Mouse (Mus musculus): Measurements from ENCODE around the gene Sox5. TPM values are rescaled to one million over a fixed set of nuclear protein-coding genes. Genes with fewer than 3 reads are reported as not detected.

Sox5 gene
- total RNA-seq, 1 experiment from 2014 or later, result 0.67 TPM

DNA sequence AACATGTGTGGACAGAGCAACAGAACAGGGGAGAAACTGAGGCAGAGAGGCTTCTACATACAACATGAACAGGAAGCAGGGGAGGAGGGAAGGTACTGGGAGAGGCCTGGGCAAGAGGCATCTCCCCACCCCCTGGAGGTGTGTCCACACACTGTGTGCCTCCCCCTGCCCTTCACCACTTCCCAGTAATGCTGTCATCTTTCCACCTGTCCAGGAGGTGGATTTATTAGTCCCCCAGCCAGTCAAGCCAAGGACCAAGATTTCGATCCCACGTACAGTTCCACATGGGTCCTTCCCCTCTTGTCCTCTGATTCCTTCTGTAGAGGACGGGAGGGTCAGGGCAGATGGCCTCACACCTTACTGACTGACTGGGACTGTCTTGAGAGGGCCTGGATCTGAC lies 866.1 kb downstream of the Sox5 start:
- no peak for ATAC-seq (replicated peaks; ENCODE audit: insufficient number of reproducible peaks, low FRiP score, low TSS enrichment, poor library complexity, severe bottlenecking)

DNA sequence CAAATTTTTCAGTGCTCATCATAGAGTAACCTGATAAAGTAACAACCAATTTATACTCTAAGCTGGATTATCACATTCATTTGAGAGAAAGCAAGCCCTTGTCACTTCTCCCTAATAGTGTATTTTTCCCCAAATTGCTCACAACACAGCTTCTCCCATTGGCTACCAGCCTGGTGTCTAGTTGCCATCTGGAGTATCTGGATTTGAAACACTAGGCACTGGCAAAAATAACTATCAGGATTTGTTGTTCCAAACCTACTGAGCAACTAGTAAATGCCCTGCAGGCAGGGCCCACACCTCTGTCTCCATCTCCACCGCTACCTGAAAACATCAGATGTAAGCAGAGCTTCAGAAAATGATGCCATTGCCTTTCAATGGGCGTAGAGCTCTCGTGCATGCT lies 869.5 kb downstream of the Sox5 start:
- no peak for ATAC-seq (replicated peaks; ENCODE audit: insufficient number of reproducible peaks, low FRiP score, low TSS enrichment, poor library complexity, severe bottlenecking)

GRCm38 (mm10) chr6:143904693-143905031 lies 877.1 kb downstream of the Sox5 start:
- no peak for ATAC-seq (replicated peaks; ENCODE audit: insufficient number of reproducible peaks, low FRiP score, low TSS enrichment, poor library complexity, severe bottlenecking)

DNA sequence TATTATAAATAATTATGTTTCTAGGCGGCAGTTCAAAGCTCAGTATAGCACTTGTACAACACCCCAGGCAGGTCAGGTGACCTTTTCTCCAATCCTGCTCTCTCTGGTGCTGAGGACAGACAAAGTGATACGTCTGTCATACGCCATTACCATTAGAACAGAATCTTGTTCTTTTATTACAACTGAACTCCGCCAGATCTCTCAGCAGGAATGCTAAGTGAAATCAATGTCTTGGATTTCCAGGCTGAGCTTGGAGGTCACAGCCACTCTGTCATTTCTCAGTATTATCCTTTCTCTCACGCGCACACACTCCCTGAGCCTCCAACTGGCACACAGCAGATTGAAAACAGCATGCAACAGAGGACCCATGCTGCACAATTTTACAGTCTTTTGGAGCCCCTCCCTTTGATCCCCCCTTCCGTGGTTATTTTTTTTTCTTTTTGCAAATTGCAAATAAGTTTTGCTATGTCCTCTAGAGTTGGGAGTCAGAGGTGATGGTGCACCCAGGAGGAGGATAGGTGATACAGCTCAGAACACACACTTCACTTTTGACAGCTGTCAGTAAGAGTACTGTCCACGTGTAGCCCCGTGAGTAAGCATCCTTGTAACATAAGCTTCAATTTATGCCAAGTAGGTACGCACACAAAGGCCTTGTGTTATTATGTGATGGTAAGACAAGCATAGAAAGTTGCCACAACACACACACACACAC lies 877.6 kb downstream of the Sox5 start:
- no peak for ATAC-seq (replicated peaks; ENCODE audit: insufficient number of reproducible peaks, low FRiP score, low TSS enrichment, poor library complexity, severe bottlenecking)

GRCm38 (mm10) chr6:143900871-143901270 lies 880.9 kb downstream of the Sox5 start:
- ATAC-seq (replicated peaks; ENCODE audit: insufficient number of reproducible peaks, low FRiP score, low TSS enrichment, poor library complexity, severe bottlenecking), result no peak

DNA sequence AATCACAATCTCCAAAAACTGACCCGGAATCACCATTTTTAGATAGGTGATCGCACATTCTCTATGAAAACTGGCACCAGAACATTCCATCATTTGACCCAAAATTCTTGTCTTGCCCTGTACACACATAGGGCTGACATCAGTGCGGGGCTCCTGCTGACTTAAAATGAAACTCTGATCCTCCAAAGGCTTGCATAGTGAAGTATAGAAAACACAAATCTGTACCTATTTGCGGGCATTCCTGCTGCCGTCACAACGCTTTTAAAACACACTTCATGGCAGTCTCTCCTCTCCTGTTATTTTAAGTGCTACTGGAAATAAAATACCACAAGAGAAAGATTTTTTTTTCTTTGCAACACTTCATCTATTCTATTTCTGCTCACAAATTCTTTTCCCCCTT lies 886.7 kb downstream of the Sox5 start:
- ATAC-seq (replicated peaks; ENCODE audit: insufficient number of reproducible peaks, low FRiP score, low TSS enrichment, poor library complexity, severe bottlenecking), result no peak

DNA sequence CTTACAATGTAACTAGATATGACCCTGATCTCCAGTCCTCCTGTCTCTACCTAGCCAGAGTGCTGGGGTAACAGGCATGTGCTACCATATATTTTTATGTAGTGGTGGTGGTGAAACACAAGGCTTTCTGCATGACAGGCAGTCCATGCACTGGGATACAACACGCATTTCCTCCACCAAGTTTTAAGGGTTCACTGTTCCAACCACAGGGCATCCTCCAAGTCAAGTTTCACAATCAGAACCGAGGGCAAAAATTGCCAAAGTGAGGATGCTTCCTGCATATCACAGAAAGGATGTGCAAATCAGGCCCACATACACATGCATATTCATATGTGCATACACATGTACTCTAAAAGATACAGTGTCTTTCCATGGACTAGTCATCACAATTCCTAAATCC lies 888.9 kb downstream of the Sox5 start:
- no peak for ATAC-seq (replicated peaks; ENCODE audit: insufficient number of reproducible peaks, low FRiP score, low TSS enrichment, poor library complexity, severe bottlenecking)

DNA sequence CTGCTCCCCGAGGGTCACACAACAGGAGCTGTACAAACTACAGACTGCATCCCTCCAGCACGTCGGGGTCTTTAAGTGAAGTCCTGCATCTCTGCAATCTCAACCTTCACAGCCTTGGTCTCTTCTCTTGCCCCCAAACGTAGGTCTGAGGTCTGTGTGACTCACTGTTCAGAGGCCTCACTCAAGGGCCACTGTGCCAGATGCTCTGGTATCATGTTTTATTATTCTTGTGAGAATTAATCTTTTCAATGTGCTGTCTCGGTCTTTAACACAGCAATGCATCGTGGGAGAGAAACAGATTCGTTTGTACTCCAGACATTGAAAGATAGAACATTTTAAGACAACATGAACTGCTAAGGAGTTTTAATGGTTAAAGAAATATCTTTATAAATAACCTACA lies 893.2 kb downstream of the Sox5 start:
- ATAC-seq (replicated peaks; ENCODE audit: insufficient number of reproducible peaks, low FRiP score, low TSS enrichment, poor library complexity, severe bottlenecking), result no peak

- ATAC-seq (replicated peaks; ENCODE audit: insufficient number of reproducible peaks, low FRiP score, low TSS enrichment, poor library complexity, severe bottlenecking), result no peak
Observed at GRCm38 (mm10) chr6:143878525-143878924, 903.3 kb downstream of the Sox5 start.

GRCm38 (mm10) chr6:143868790-143869189 lies 913.0 kb downstream of the Sox5 start:
- ATAC-seq (replicated peaks; ENCODE audit: insufficient number of reproducible peaks, low FRiP score, low TSS enrichment, poor library complexity, severe bottlenecking), result no peak

DNA sequence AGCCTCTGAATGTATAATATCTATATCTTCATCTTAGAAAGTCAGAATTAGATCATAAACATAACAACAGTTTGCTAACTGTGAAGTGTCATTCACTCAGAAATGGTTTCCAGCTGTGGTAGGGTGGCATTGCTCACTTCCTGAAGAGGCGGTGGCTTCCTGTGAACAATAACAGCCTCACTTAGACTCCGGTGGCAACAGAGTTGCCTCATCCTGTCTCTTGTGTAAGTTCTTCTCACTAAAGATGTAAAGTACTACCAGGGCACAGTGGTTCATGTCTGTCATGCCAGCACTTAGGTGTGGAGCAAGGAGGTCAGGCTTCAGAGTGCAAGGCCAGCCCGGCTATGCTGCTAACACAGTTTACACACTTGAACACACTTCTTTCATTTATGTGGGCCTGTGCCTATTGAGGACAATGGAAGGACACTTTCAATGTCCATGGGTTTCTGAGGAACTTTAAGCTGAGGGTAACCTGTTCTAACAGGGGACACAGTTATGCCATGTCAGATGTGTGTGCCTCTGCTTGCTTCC lies 913.6 kb downstream of the Sox5 start:
- ATAC-seq (replicated peaks; ENCODE audit: insufficient number of reproducible peaks, low FRiP score, low TSS enrichment, poor library complexity, severe bottlenecking), result peak; percentile 85

DNA sequence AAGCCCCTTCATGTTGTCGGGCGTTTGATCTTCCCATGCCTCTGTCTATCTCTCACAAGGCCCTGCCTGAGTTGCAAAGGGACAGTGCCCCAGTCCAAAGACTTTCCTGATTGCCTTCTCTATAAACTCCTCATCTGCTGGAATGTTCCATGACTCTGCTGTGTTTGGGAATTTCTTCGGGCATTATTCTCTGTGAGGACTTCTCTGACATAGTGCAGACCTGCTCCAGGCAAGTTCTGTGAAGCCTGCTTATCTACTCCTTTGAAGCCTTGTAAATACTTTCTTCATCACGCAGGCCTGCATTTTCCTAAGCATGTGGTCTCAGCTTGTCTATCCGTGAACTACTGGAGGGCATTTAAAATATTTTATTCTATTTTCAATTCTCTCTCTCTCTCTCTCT lies 914.7 kb downstream of the Sox5 start:
- no peak for ATAC-seq (replicated peaks; ENCODE audit: insufficient number of reproducible peaks, low FRiP score, low TSS enrichment, poor library complexity, severe bottlenecking)

GRCm38 (mm10) chr6:143866566-143866965 lies 915.2 kb downstream of the Sox5 start:
- no peak for ATAC-seq (replicated peaks; ENCODE audit: insufficient number of reproducible peaks, low FRiP score, low TSS enrichment, poor library complexity, severe bottlenecking)

DNA sequence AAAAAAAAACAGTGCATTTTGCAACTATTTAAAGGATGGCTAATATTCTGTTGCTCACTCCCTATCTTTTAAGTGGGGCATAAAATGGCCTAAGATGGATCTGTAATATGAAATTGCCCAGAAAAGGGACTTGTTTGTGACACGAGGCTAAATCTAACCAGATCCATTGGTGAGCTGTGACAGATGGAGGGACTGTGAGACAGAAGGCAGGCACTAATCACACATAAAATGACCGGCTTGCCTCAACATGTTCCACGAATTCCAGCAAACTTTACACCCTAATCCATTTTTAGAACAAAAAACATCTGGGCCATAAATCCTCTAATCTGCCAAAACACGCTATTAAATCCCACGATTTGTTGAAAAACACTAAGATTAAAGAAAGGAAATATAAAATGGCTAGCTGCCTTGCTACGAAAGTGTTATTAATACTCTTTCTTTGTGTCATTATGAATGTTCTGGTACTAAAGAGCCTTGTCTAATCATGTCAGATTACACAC lies 919.1 kb downstream of the Sox5 start:
- ATAC-seq (replicated peaks; ENCODE audit: insufficient number of reproducible peaks, low FRiP score, low TSS enrichment, poor library complexity, severe bottlenecking), result no peak

DNA sequence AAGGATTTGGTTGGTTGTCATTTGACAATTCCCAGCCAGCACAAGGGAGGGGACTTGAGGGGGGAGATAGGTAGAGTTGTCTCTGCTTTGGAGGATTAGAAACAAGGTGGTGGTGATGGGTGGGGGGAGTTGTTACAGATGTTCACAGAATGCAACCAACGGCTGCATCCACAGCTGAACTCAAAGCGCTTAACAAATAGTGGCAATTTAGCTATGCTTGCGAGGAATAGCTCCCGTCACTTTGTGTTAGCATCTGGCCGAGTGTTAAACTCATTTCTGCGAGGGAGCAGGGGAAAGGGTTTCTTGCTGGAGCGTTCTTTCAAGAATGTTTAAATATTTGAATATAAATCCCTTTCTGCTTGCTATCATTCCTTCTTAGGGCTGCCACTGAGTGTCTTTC lies 921.7 kb downstream of the Sox5 start:
- ATAC-seq (replicated peaks; ENCODE audit: insufficient number of reproducible peaks, low FRiP score, low TSS enrichment, poor library complexity, severe bottlenecking), result no peak

DNA sequence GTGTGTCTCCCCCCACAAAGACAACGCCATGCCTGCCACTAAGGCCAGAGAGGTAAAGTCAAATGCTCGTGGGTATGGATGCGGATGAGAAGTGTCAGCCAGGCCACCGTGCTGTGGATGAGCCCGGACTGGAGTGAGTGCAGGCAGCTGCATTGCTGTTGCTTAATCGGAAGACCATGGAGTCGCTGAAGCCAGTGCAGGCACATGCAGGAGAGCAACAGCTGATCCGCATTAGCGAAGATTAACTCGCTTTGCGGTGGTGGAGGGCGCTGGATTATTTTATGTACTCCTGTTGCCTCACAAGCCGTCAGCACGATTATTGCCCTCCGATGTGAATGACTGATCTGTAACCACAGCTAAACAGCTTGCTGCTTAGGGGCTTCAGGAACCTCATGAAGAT lies 922.2 kb downstream of the Sox5 start:
- ATAC-seq (replicated peaks; ENCODE audit: insufficient number of reproducible peaks, low FRiP score, low TSS enrichment, poor library complexity, severe bottlenecking), result no peak

GRCm38 (mm10) chr6:143858551-143858950 lies 923.2 kb downstream of the Sox5 start:
- no peak for ATAC-seq (replicated peaks; ENCODE audit: insufficient number of reproducible peaks, low FRiP score, low TSS enrichment, poor library complexity, severe bottlenecking)

GRCm38 (mm10) chr6:143857376-143857775 lies 924.4 kb downstream of the Sox5 start:
- no peak for ATAC-seq (replicated peaks; ENCODE audit: insufficient number of reproducible peaks, low FRiP score, low TSS enrichment, poor library complexity, severe bottlenecking)

DNA sequence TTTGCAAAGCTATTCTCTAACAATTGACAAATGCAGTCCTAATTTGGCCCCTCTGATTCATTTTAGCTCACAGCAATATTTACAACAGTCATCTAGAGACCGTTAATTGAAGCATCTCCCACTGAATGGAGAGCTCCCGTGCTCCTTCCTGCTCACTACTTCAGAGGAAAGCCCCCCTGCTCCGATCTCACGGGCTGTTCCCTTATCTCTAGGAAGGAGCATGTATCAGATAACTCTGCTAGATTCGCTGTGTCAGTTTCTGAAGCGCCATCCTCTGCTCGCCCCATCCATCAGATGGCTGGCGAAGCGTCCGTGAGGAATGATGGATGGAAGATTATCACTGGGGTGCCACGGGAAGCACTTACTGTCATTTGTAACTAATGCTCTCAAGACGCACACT lies 926.4 kb downstream of the Sox5 start:
- no peak for ATAC-seq (replicated peaks; ENCODE audit: insufficient number of reproducible peaks, low FRiP score, low TSS enrichment, poor library complexity, severe bottlenecking)

GRCm38 (mm10) chr6:143854031-143854430 lies 927.7 kb downstream of the Sox5 start:
- ATAC-seq (replicated peaks; ENCODE audit: insufficient number of reproducible peaks, low FRiP score, low TSS enrichment, poor library complexity, severe bottlenecking), result no peak

DNA sequence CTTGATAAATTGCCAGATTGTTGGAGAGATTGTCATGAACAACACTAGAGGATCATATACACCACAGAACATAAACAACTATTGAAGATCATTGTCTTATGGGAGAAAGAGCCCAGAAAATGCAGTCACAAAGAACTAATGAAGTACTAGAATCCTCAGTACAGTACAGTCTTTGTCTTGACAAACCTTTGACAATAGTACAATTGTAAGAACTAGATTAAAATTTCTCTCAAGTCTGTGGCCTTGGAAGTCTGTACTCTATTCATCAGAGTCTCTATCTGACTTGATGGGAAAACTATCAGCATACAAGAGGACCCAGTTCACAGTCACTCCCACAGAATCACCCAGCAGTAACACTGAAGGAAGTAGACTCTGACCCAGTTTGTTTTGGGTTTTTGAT lies 936.0 kb downstream of the Sox5 start:
- no peak for ATAC-seq (replicated peaks; ENCODE audit: insufficient number of reproducible peaks, low FRiP score, low TSS enrichment, poor library complexity, severe bottlenecking)

Data from monocyte, adult 5-6 weeks (primary cell).